Mouse (Mus musculus) heart, embryonic 15.5 days (tissue): ENCODE measurements around the gene Bdnf. TPM values are rescaled to one million over a fixed set of nuclear protein-coding genes. Genes with fewer than 3 reads are reported as not detected.

Source experiments
- ATAC-seq: fragments of 200-750 bp; cut with Nextera tagmentation; replicated peaks from 2 replicates; pipeline ENCODE4 v1.8.0; 2017; ENCODE audit warnings: low read depth, moderate TSS enrichment; ENCODE audit not compliant: insufficient number of reproducible peaks, insufficient read depth, low FRiP score
- H3K27ac ChIP-seq: fragments of 300-500 bp; sonication (generic); 2 replicates; pipeline ENCODE4 v1.5.1; 2015; ENCODE audit warnings: mild to moderate bottlenecking, inconsistent platforms
- H3K27me3 ChIP-seq: fragments of 300-500 bp; sonication (generic); 2 replicates; pipeline ENCODE4 v1.6.1; 2015; ENCODE audit warnings: inconsistent platforms
- H3K36me3 ChIP-seq: fragments of 300-500 bp; sonication (generic); 2 replicates; pipeline ENCODE4 v1.6.1; 2015; ENCODE audit warnings: mild to moderate bottlenecking, inconsistent platforms
- H3K4me1 ChIP-seq: fragments of 300-500 bp; sonication (generic); replicated peaks from 2 replicates; pipeline ENCODE4 v1.6.1; 2015; ENCODE audit warnings: inconsistent platforms
- H3K4me2 ChIP-seq: fragments of 300-500 bp; sonication (generic); 2 replicates; pipeline ENCODE4 v1.6.1; 2015; ENCODE audit warnings: inconsistent platforms, mild to moderate bottlenecking, moderate library complexity
- H3K4me3 ChIP-seq: fragments of 300-500 bp; sonication (generic); 2 replicates; pipeline ENCODE4 v1.5.1; 2015; ENCODE audit warnings: mild to moderate bottlenecking, inconsistent platforms
- H3K9ac ChIP-seq: fragments of 300-500 bp; sonication (generic); 2 replicates; pipeline ENCODE4 v1.6.1; 2015; ENCODE audit warnings: mild to moderate bottlenecking, inconsistent platforms
- H3K9me3 ChIP-seq: fragments of 300-500 bp; sonication (generic); replicated peaks from 2 replicates; pipeline ENCODE4 v1.6.1; 2016; ENCODE audit warnings: inconsistent platforms
- WGBS: fragments of 180-500 bp; shearing (Covaris S2); methylation state at CpG from one replicate; pipeline ENCODE4 v1.1.7; 2015; ENCODE audit warnings: mixed read lengths; 5-methylcytosine and 5-hydroxymethylcytosine counted together
- polyA plus RNA-seq: library from polyadenylated mRNA; unstranded; fragments of >200 nt; fragmentation: Nextera tagmentation; extraction: Ambion mirVana; gene quantifications from 2 replicates; pipeline ENCODE4 v1.2.1, GENCODE M21; 2015

The Bdnf gene
- polyA plus RNA-seq, 1 experiment from 2014 or later: 0.50 TPM

DNA sequence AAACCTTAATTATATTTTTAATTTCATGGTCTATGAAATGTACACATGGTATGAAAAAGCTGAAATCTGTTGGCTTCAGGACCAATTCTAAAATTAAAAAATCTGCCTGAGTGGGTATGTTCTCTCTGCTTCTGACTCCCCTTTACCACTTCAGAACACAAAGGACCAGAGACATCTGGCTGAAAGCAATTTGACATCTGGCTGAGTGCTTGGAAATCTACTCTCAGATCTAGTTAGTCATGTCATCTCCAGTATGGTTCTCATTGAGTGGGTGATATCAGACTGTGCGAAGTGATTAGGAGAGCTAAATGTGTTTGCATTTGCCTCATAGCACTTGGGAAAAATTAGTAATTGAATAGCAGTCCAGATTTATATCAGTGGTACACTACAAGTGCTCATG, 36.5 kb downstream of the Bdnf start:
- Histone ChIP-seq H3K36me3 (no peaks in the 10 kb centered on the region), H3K27me3 (no peaks in the 10 kb centered on the region), H3K4me3 (no peak overlapping the region), H3K27ac (no peak overlapping the region), H3K4me2 (no peak overlapping the region), H3K4me1 (no peaks in the 10 kb centered on the region), H3K9ac (no peak overlapping the region), H3K9me3 (no peaks in the 10 kb centered on the region)
- ATAC-seq: no peak
- 85% methylated on average over 1 of the region's 1 CpGs for WGBS

DNA sequence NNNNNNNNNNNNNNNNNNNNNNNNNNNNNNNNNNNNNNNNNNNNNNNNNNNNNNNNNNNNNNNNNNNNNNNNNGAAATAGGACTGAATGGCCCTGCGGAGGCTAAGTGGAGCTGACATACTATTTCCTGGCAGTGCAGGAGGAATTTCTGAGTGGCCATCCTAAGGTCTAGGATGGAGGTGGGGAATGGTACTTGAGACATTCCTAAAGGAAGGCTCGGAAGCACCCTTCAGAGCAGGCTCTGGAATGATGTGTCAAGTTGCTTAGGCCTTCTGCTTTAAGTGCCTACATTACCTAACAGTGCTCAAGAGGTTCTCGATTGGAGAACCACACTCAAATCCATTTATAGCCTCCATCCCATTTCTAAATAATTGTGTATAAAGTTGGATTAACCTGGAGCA, 50.8 kb downstream of the Bdnf start:
- no peaks in the 10 kb centered on the region for H3K4me1 ChIP-seq
- H3K27ac ChIP-seq: no peak overlapping the region
- no peak overlapping the region for H3K9ac ChIP-seq
- no peaks in the 10 kb centered on the region for H3K36me3 ChIP-seq
- no peaks in the 10 kb centered on the region for H3K27me3 ChIP-seq
- no peak for ATAC-seq
- 59% methylated on average over 3 of the region's 3 CpGs for WGBS
- no peaks in the 10 kb centered on the region for H3K9me3 ChIP-seq
- no peak overlapping the region for H3K4me2 ChIP-seq
- no peak overlapping the region for H3K4me3 ChIP-seq

DNA sequence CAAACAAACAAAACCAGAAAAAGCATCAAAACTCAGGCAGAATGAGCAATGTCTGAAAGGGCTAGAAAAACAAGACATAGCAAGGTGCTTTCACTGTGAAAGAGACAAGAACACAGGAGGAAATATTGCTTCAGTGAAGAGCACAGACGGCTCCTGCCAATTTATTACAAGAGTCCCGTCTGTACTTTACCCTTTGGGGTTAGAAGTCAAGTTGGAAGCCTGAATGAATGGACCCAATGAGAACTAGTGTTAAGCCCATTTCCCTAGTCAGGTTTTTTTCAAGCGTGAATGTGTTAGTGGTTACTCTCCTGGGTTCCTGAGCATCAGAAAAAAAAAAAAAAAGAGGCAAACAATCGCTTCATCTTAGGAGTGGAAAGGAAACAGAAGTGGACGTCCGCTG, 51.3 kb downstream of the Bdnf start:
- H3K36me3 ChIP-seq: no peaks in the 10 kb centered on the region
- H3K9ac ChIP-seq: no peak overlapping the region
- 63% methylated on average over 6 of the region's 6 CpGs for WGBS
- no peaks in the 10 kb centered on the region for H3K4me1 ChIP-seq
- H3K4me3 ChIP-seq: no peak overlapping the region
- ATAC-seq: no peak
- H3K4me2 ChIP-seq: no peak overlapping the region
- no peak overlapping the region for H3K27ac ChIP-seq
- H3K27me3 ChIP-seq: no peaks in the 10 kb centered on the region
- no peaks in the 10 kb centered on the region for H3K9me3 ChIP-seq

DNA sequence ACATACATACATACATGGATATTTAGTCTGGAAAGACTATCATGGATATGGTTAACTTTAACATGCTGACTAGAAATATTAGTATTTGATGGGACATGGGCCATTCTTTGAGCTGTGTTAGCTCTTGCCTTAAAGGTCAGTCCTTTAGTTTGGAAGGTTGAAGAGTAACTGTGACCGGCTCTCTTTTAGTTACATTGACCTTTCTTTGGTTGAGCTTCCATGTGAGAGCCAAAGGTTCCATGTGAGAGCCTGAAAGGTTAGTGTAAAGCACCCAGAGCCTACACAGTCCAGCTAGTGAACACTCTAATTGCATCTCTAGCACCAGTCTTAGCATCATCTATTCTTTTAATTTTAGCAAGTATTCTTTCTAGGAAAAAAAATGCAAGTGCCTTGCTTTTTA, 54.7 kb downstream of the Bdnf start:
- no peaks in the 10 kb centered on the region for H3K36me3 ChIP-seq
- no peak for ATAC-seq
- WGBS: 86% methylated on average over 1 of the region's 1 CpGs
- H3K9me3 ChIP-seq: no peaks in the 10 kb centered on the region
- no peak overlapping the region for H3K4me2 ChIP-seq
- H3K4me1 ChIP-seq: no peaks in the 10 kb centered on the region
- no peak overlapping the region for H3K27ac ChIP-seq
- no peaks in the 10 kb centered on the region for H3K27me3 ChIP-seq
- H3K4me3 ChIP-seq: no peak overlapping the region
- H3K9ac ChIP-seq: no peak overlapping the region

DNA sequence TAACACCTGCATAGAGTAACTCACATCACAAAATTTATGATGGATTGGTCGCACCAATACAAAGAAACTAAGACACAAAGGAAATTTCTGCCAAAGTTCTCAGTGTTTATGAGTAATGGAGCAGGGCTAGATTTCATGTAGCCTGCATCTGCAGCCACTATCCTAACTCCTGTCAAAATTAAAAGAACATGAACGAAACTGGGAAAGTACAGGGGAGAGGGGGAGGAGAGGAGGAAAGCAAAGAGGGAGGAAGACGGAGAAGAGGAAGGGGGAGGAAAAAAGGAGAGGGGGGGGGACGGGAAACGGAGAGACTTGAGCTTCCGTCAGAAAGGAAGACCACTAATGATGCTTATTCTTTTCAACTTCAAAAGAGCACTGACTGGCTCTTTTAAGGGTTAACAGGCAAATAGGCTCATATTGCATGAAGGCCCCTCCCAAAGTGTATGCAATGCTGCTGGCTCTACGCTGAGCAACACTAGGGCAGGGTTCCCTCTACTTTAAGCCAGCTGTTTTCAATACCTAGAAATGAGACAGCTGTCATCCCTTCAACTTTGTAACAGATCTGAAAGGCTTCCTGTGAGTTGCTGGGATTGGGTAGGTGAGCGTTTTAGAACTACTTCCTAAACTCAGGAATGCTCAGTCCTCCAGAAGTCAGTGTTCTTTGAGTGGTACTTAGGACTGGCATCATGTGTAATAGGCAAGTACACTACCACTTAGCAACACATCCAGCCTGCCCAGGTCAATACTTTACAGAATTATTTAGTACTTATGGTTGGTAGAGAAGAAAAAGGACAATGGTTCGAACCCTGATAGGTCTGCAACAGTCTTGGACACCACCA, 58.9 kb downstream of the Bdnf start:
- 44% methylated on average over 9 of the region's 9 CpGs for WGBS
- Histone ChIP-seq H3K4me2 (no peak overlapping the region), H3K4me1 (no peaks in the 10 kb centered on the region), H3K27ac (no peak overlapping the region), H3K9ac (no peak overlapping the region), H3K36me3 (no peaks in the 10 kb centered on the region), H3K27me3 (no peaks in the 10 kb centered on the region), H3K4me3 (no peak overlapping the region), H3K9me3 (no peaks in the 10 kb centered on the region)
- no peak for ATAC-seq

DNA sequence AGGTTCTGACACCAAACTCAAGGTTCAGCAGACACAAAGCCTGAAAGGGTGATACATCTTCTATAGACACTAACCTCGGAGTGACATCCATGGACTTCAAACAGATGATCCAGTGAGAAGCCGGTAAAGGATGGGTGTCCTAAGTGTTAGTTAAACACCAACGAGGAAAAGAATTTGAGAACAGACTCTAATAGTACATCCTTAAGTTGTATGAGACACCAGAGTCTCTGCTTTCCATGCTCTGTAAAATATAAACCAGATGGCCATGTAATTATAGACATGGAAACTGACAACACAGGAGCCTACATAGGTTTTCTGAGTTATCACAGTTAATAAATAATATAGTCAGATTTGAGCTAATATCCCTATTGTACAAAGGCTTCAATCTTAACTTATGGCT, 59.7 kb downstream of the Bdnf start:
- Histone ChIP-seq H3K27ac (no peak overlapping the region), H3K9ac (no peak overlapping the region), H3K4me1 (no peaks in the 10 kb centered on the region), H3K36me3 (no peaks in the 10 kb centered on the region), H3K4me2 (no peak overlapping the region), H3K27me3 (no peaks in the 10 kb centered on the region), H3K4me3 (no peak overlapping the region), H3K9me3 (no peaks in the 10 kb centered on the region)
- ATAC-seq: no peak
- 75% methylated on average over 3 of the region's 3 CpGs for WGBS

DNA sequence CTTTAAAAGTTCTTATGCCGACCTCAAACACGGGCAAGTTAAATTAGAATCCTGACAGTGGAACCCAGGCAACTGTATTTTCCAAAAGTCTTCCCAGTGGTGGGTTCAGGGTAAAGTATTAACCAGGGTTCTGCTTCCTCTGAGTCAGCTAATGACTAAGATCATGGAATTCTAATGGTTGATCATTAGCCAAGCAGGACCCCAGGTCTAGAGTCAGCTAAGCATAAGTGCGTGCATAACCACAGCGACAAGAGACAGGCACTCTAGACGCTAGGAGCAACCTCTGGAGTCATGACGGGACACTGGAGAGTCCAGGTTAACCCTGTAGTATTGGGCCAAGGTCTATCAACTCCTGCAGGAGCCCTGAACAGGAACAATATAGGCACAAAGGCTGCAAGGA, 60.2 kb downstream of the Bdnf start:
- no peaks in the 10 kb centered on the region for H3K9me3 ChIP-seq
- no peaks in the 10 kb centered on the region for H3K4me1 ChIP-seq
- H3K27ac ChIP-seq: no peak overlapping the region
- no peaks in the 10 kb centered on the region for H3K27me3 ChIP-seq
- no peak for ATAC-seq
- H3K9ac ChIP-seq: no peak overlapping the region
- H3K36me3 ChIP-seq: no peaks in the 10 kb centered on the region
- WGBS: 81% methylated on average over 6 of the region's 6 CpGs
- no peak overlapping the region for H3K4me3 ChIP-seq
- no peak overlapping the region for H3K4me2 ChIP-seq

DNA sequence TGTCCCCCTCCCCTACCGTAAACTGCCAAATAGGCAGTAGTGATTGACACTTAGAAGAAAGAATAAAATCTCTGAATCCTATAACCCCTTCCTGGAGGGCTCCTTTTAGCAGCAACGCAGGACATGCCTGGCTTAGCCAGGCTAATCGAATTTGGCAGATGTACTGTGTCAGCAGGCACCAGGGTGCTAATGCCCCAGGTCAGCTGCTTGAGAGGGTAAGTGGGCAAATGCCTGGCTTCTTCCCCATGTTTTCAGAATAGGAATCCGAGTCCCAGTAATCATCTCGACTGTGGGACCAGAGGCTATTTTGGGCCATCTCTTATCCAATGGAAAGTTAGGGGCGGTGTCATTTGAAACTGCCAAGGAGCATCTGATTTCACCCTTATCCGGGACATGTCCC, 60.8 kb downstream of the Bdnf start:
- Histone ChIP-seq H3K4me3 (no peak overlapping the region), H3K9ac (no peak overlapping the region), H3K4me2 (no peak overlapping the region), H3K27me3 (no peaks in the 10 kb centered on the region), H3K4me1 (no peaks in the 10 kb centered on the region), H3K36me3 (no peaks in the 10 kb centered on the region), H3K27ac (no peak overlapping the region), H3K9me3 (no peaks in the 10 kb centered on the region)
- 32% methylated on average over 7 of the region's 7 CpGs for WGBS
- ATAC-seq: no peak

DNA sequence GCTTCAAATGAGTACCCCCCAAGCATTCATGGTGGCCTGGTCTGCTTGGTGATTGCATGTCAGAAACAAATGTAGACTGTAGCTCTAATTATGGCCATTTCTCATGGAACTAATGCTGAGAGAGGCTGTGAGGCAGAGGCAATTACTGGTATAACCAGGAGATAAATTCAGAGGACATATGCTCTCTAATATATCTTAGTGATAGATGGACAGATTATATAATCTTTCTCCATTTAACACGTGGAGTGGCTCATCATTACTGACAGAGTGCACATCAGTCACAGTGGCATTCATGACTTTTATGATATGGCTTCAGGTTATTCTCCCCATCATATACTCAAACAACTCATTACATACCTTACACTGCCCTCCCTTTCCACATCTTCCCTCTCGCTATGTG, 61.8 kb downstream of the Bdnf start:
- Histone ChIP-seq H3K4me3 (no peak overlapping the region), H3K4me2 (no peak overlapping the region), H3K9ac (no peak overlapping the region), H3K9me3 (no peaks in the 10 kb centered on the region), H3K27me3 (no peaks in the 10 kb centered on the region), H3K36me3 (no peaks in the 10 kb centered on the region), H3K27ac (no peak overlapping the region), H3K4me1 (no peaks in the 10 kb centered on the region)
- ATAC-seq: no peak
- 67% methylated on average over 2 of the region's 2 CpGs for WGBS

DNA sequence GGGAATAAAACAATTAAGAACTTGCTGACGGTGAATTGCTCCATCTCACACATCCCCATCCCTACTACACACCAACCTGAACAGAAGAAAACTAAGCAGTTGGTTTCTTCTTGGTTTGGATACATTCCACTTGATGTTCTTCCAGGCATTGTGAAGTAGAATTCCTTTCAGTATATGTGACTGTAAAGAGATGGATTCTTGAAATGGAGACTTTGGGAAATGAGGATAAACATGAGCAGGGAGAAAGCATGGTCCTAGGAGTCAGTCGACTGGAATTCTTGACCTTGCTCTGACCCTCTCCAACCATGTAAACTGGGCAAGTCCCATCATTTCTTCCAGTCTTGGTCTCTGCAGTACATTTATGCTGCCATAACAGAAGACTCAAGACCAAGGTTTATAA, 63.8 kb downstream of the Bdnf start:
- H3K9ac ChIP-seq: no peak overlapping the region
- no peak overlapping the region for H3K27ac ChIP-seq
- H3K4me1 ChIP-seq: no peaks in the 10 kb centered on the region
- no peaks in the 10 kb centered on the region for H3K9me3 ChIP-seq
- H3K4me2 ChIP-seq: no peak overlapping the region
- H3K27me3 ChIP-seq: no peaks in the 10 kb centered on the region
- WGBS: 66% methylated on average over 2 of the region's 2 CpGs
- H3K36me3 ChIP-seq: no peaks in the 10 kb centered on the region
- ATAC-seq: no peak
- no peak overlapping the region for H3K4me3 ChIP-seq

DNA sequence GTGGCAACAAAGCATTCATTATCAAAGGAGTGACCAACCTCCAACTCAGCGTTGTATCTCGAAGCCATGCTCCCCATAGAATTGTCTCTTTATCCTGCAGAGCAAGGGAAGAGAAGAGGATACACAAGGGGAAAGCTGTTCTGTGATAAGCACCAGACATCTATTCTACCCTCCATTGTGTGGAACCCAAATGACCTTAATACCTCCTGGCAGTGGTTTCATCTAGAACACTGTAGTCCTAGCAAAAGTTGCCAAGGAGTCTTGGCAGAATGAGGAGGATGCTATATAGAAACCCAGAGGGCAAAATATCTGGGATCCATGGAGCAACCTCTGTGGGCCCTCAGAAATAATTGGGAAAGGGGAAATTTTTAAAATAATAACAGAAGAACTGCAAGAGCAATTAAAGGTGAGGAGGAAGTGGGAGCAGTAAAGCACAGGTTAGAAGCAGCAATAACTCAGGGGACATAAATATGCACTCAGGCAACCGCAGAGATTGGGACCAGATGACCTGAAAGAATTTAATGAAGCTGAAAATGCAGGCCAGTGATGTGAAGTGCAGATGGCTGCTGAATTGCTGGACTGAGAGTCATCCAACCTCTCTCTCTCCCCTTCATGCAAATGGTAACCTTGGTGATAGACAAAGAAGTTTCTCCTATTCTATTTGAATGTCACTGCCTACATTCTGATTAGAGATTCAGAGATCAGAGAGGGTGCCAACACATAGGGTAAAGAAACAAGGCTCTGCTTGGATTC, 68.9 kb downstream of the Bdnf start:
- no peak for ATAC-seq
- Histone ChIP-seq H3K9ac (no peak overlapping the region), H3K9me3 (no peaks in the 10 kb centered on the region), H3K27me3 (no peaks in the 10 kb centered on the region), H3K4me2 (no peak overlapping the region), H3K36me3 (no peaks in the 10 kb centered on the region), H3K4me3 (no peak overlapping the region), H3K4me1 (no peaks in the 10 kb centered on the region), H3K27ac (no peak overlapping the region)
- 68% methylated on average over 3 of the region's 3 CpGs for WGBS

DNA sequence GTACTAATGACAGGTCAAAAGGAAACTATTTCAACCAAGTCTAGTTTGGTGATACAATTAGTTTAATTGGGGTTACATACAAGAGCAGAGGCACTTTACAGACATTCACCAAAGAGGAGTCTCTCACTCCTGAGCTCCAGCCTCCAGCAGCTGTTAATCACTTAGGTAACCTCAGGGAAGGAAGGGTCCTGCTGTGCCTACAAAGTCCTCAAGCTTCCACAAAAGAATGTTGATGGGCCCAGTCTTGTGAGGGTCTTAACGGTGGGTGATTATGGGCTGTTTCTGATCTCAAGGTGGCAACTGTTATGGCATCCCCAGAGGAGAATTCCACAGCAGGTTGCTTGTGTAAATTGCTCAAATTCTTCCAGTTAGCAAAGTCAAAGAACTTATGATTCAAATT, 71.7 kb downstream of the Bdnf start:
- 15% methylated on average over 1 of the region's 1 CpGs for WGBS
- no peaks in the 10 kb centered on the region for H3K27me3 ChIP-seq
- no peaks in the 10 kb centered on the region for H3K36me3 ChIP-seq
- no peaks in the 10 kb centered on the region for H3K4me1 ChIP-seq
- no peak for ATAC-seq
- no peak overlapping the region for H3K4me2 ChIP-seq
- no peak overlapping the region for H3K4me3 ChIP-seq
- H3K27ac ChIP-seq: no peak overlapping the region
- no peak overlapping the region for H3K9ac ChIP-seq
- H3K9me3 ChIP-seq: no peaks in the 10 kb centered on the region
